Mouse (Mus musculus) E14TG2a.4 (cell line): Measurements from ENCODE around the gene Noxa1.

Experiments used
- H3K27me3 ChIP-seq: 2 replicates; pipeline ENCODE4 v1.6.1; 2014; ENCODE audit warnings: low read length, control low read depth; ENCODE audit not compliant: insufficient read depth
- H3K36me3 ChIP-seq: 2 replicates; pipeline ENCODE4 v1.6.1; 2014; ENCODE audit warnings: low read length, control low read depth; ENCODE audit not compliant: insufficient read depth
- H3K4me1 ChIP-seq: replicated peaks from 2 replicates; pipeline ENCODE4 v1.6.1; 2014; ENCODE audit warnings: low read depth, low read length, control low read depth
- H3K4me3 ChIP-seq: replicated peaks from 2 replicates; pipeline ENCODE4 v1.5.1; 2014; ENCODE audit warnings: mild to moderate bottlenecking, low read length
- H3K9me3 ChIP-seq: 2 replicates; pipeline ENCODE4 v1.6.1; 2014; ENCODE audit warnings: low read length, control low read depth
- CTCF ChIP-seq: conservative IDR thresholded peaks from 2 replicates; pipeline ENCODE4 v1.5.1; 2014; ENCODE audit warnings: low read length
- NANOG ChIP-seq: IDR thresholded peaks from 2 replicates; pipeline ENCODE4 v1.6.1; 2014; ENCODE audit warnings: borderline replicate concordance, low read length, mixed read lengths
- POU5F1 ChIP-seq: IDR thresholded peaks from 2 replicates; pipeline ENCODE4 v1.6.1; 2014; ENCODE audit warnings: low read length, borderline replicate concordance

The Noxa1 gene

DNA sequence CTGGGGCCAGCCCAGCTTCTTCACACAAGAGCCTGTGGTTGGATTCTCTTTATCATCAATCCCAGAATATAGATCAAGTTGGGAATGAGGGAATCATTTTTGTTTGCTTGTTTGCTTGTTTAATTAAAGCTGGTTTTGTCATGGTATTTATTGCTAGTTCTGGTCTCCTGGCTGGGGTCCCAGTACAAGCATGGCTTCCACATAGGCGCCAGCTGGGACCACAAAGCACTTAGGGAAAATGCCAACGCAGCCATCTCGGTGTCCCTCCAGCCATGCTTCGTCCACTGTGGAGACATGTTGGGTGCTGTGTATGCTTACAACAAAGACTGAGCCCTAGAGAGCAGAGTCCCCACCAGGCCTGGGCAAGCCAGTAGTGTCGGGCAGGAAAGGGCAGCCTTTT is 9.4 kb downstream of the Noxa1 start:
- no peak for TF ChIP-seq POU5F1
- H3K4me3 ChIP-seq: no peak overlapping the region
- H3K27me3 ChIP-seq: peaks cover 16% of the 10 kb centered on the region
- no peaks in the 10 kb centered on the region for H3K4me1 ChIP-seq
- H3K9me3 ChIP-seq: no peaks in the 10 kb centered on the region
- H3K36me3 ChIP-seq: no peaks in the 10 kb centered on the region

DNA sequence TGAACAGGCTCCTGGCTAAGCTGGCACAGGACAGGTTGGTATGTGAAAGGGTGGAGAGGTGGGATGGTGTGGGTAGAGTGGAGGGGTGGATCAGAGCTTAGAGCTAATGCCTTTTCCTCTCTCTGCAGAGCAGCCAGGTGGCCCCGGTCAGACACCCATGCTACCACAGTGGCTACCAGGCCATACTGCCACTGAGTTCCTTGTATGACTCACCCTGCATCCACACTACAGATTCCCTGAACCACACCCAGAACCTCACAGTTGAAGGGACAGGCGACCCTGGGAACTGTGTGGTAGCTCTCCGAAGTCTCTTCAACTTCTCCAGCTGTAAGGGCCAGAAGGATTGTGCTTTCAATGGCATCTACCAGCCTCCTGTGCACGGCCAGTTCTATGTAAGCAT is 11.3 kb downstream of the Noxa1 start:
- Histone ChIP-seq H3K36me3 (no peaks in the 10 kb centered on the region), H3K4me3 (no peak overlapping the region), H3K4me1 (no peaks in the 10 kb centered on the region), H3K9me3 (no peaks in the 10 kb centered on the region), H3K27me3 (peaks cover 16% of the 10 kb centered on the region)
- TF ChIP-seq POU5F1 (no peak), CTCF (no peak), NANOG (no peak)

DNA sequence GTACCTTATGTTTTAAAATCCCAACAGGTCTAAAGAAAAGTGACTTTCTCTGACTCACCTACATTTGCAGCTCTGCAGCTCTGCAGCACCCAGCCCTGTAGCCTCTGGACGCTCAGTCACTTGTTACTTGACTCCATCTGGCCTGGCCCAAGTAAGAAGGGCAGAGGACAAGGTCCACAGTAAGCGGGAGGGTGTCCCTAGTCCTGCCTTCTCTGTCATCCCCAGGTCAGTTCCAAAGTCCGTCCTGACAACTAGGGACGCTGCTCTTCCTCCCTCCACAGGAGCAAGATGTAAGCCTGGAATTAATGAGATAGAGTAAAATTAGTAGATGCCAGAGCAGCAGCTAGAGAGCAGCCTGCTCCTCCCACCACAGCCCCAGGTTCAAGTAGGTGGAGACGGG is 14.9 kb downstream of the Noxa1 start, which contains the start of gene Entpd8:
TSS of gene Entpd8 (plus strand) at position 229 of the 400 bp plus-strand sequence.
- no peak within 1 kb of the TSS for H3K4me3 ChIP-seq
- H3K4me1 ChIP-seq: no peaks in the 10 kb centered on the region
- peaks cover 13% of the 10 kb centered on the region for H3K27me3 ChIP-seq
- no peaks in the 10 kb centered on the region for H3K9me3 ChIP-seq
- TF ChIP-seq NANOG (no peak), POU5F1 (no peak), CTCF (no peak)
- H3K36me3 ChIP-seq: no peaks in the 10 kb centered on the region

DNA sequence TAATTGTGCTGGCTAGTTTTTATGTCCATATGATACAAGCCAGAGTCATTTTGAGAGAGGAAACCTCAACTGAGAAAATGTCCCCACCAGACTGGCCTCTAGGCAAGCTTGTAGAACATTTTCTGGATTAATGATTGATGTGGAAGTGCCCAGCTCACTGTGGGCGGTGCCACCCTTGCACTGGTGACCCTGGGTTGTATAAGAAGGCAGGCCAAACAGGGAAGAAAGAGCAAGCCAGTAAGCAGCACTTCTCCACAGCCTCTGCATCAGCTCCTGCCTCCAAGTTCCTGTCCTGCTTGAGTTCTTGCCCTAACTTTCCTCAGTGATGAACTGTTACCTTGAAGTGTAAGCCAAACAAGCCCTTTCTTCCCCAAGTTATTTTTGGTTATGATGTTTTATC is 16.0 kb downstream of the Noxa1 start:
- no peak overlapping the region for H3K4me3 ChIP-seq
- no peaks in the 10 kb centered on the region for H3K4me1 ChIP-seq
- H3K36me3 ChIP-seq: no peaks in the 10 kb centered on the region
- peaks cover 10% of the 10 kb centered on the region for H3K27me3 ChIP-seq
- TF ChIP-seq CTCF (no peak), NANOG (no peak)
- H3K9me3 ChIP-seq: no peaks in the 10 kb centered on the region

DNA sequence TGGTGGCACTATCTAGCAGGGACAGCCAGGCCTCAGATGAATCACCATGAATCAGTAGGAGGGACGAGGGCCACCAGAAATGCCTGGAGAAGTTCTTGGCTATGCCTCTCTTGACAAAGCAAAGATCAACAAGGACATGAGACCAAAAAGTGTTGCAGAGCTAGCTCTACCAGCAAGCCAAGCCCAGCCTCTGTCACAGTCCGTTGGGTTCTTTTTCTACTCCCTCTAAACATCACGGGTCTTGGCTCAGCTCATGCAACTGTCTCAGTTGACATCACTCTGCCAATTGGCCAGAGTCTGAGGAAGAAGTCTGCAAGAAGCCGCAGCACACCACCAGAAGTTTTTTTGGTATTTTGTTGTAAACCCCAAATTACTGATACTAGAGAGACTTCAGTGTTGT is 19.4 kb downstream of the Noxa1 start:
- Histone ChIP-seq H3K4me1 (no peaks in the 10 kb centered on the region), H3K27me3 (no peaks in the 10 kb centered on the region), H3K4me3 (no peak overlapping the region), H3K9me3 (no peaks in the 10 kb centered on the region), H3K36me3 (no peaks in the 10 kb centered on the region)
- TF ChIP-seq POU5F1 (no peak), NANOG (no peak), CTCF (no peak)

DNA sequence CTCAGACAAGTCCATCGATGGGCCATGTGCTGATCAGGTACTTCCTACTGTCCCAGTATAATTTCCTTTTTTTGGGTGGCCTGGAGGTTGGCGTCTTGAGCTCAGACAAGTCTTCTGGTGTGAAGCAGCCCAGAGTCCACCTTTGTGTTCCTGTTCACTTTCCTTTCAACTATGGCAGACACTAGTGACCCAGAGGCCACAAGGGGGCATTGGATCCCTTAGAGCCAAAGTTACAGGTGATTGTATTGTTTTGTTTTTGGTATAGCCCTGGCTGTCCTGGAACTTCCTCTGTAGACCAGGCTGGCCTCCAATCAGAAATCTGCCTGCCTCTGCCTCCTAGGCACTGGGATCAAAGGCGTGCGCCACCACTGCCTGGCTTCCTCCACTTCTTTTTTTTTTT is 22.6 kb downstream of the Noxa1 start:
- Histone ChIP-seq H3K9me3 (no peaks in the 10 kb centered on the region), H3K4me1 (no peaks in the 10 kb centered on the region), H3K4me3 (no peak overlapping the region), H3K36me3 (no peaks in the 10 kb centered on the region), H3K27me3 (no peaks in the 10 kb centered on the region; the same call in 1 of the 2 replicates)
- TF ChIP-seq CTCF (no peak), NANOG (no peak), POU5F1 (no peak)

DNA sequence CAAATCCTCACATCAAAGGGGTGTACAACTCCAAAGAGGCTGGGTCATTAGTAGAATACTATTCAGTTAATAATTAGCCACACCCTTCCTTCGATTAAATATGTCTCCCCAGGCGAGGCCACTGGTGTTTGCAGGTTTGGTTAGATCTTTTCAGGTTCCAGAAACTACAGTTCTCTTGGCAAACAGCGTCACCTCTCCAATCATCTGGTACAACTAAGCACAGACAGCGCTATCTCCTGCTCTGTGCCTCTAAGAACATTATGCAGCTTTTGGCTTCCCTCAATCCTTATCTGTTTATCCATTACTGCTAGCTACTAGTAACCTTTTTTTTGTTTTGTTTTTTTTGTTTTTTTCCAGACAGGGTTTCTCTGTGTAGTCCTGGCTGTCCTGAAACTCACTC is 25.4 kb downstream of the Noxa1 start:
- Histone ChIP-seq H3K4me3 (no peak overlapping the region), H3K9me3 (no peaks in the 10 kb centered on the region), H3K36me3 (no peaks in the 10 kb centered on the region), H3K27me3 (no peaks in the 10 kb centered on the region; the same call in 1 of the 2 replicates), H3K4me1 (no peaks in the 10 kb centered on the region)
- TF ChIP-seq CTCF: no peak
- no peak for TF ChIP-seq POU5F1
- TF ChIP-seq NANOG: no peak

DNA sequence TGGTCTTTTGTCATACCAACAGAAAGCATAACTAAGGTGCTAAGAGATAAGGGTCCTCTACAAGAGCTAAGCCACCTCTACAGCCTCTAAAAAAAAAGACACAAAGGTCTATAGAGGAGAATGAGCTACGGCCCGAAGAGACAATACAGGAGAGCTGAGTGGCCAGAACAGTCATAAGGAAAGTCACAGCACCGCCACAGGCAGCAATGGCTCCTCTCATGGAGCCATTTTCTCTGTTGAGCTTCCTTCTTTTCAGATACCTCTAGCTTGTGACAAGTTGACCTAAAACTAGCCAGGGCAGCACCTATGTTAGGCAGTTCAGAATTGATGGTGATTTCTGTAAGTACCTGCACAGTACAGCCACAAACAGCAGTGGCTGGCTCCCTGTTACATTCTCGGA is 28.4 kb downstream of the Noxa1 start:
- TF ChIP-seq POU5F1 (no peak), NANOG (no peak), CTCF (no peak)

DNA sequence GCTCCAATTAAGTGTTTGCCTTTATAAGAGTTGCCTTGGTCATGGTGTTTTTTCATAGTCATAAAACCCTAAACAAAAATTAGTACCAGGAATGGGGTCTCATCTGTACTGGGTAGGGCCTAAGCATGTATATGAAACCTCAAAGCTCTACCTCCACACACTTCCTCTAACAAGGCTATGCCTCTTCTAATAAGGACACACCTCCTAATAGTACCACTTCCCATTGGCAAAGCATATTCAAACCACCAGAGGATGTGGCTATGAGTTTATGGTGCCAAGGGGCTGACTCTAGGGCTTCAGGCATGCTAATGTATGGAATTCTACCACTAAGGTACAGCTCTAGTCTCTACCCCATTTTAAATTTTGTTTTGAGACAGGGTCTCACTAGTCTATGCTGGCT is 29.4 kb downstream of the Noxa1 start:
- Histone ChIP-seq H3K4me3 (no peak overlapping the region), H3K27me3 (peaks cover 4% of the 10 kb centered on the region), H3K4me1 (no peaks in the 10 kb centered on the region), H3K9me3 (no peaks in the 10 kb centered on the region), H3K36me3 (no peaks in the 10 kb centered on the region)
- TF ChIP-seq CTCF: no peak
- TF ChIP-seq NANOG: no peak
- TF ChIP-seq POU5F1: no peak

More for the DNA sequence above, 28.4 kb downstream of the Noxa1 start:
- no peaks in the 10 kb centered on the region for H3K9me3 ChIP-seq
- no peak overlapping the region for H3K4me3 ChIP-seq
- H3K27me3 ChIP-seq: peaks cover 2% of the 10 kb centered on the region; the same call in 1 of the 2 replicates
- H3K4me1 ChIP-seq: no peaks in the 10 kb centered on the region
- no peaks in the 10 kb centered on the region for H3K36me3 ChIP-seq
